In genomic region chr11:75650958-75651425, GRCm38 (mm10) we compare ENCODE assay signal across 8 mouse cellular contexts. TPM values are rescaled to one million over a fixed set of nuclear protein-coding genes. Genes with fewer than 3 reads are reported as not detected.
A peak's percentile ranks its signal among the peaks of the same experiment; 100 is the strongest.
DNase-seq lines count a peak whose midpoint lies in the region; ATAC-seq and TF ChIP-seq lines count a peak whose summit lies in the region.

No protein-coding gene starts in this region.

- H3K4me1 ChIP-seq in MEL (ENCODE audit: control insufficient read depth in 1 of 2, insufficient read depth in 2 of 2, low read length in 2 of 2) = peaks cover 4 to 34% of the 10 kb centered on the region in 2 experiments
- H3K4me1 ChIP-seq in hindbrain, embryonic 14.5 days (replicated peaks; ENCODE audit: control insufficient read depth, insufficient read depth, low read length) = peaks cover 19% of the 10 kb centered on the region; the same call in 1 of the 2 replicates

- TF ChIP-seq RAD21 in MEL (IDR thresholded peaks at IDR 0.05; ENCODE audit: low read depth, low read length) = no peak

- peak overlapping the region; percentile 85 for H3K9ac ChIP-seq in MEL (ENCODE audit: control insufficient read depth, low read depth, low read length, poor library complexity, severe bottlenecking)
- H3K9ac ChIP-seq in hindbrain, embryonic 14.5 days = peak overlapping the region; percentile 73

- no peak for ATAC-seq in hindbrain, embryonic 14.5 days (ENCODE audit: low FRiP score)
- ATAC-seq in megakaryocyte progenitor cell, adult 5-6 weeks (replicated peaks; ENCODE audit: poor library complexity) = peak; percentile 7; the same call in 1 of the 2 replicates

- H3K27ac ChIP-seq in MEL (ENCODE audit: control insufficient read depth, low read depth, low read length) = peak overlapping the region; percentile 90
- H3K27ac ChIP-seq in hindbrain, embryonic 14.5 days = no peak overlapping the region

- no peak for TF ChIP-seq CTCF in MEL (IDR thresholded peaks at IDR 0.05 in 2 of 3, conservative IDR thresholded peaks at IDR 0.05 in 1 of 3; ENCODE audit: control insufficient read depth in 1 of 3, insufficient read depth in 1 of 3, low read depth in 2 of 3, low read length in 3 of 3, poor library complexity in 1 of 3, severe bottlenecking in 1 of 3)

- H3K27me3 ChIP-seq in MEL (ENCODE audit: control insufficient read depth in 1 of 2, insufficient read depth in 2 of 2, low read length in 2 of 2) = no peaks in the 10 kb centered on the region
- peaks cover 27% of the 10 kb centered on the region for H3K27me3 ChIP-seq in hindbrain, embryonic 14.5 days (ENCODE audit: control insufficient read depth, insufficient read depth, low read length)

- 47% methylated on average over 13 of the region's 13 CpGs for WGBS in hindbrain, embryonic 14.5 days

- TF ChIP-seq EP300 in MEL (IDR thresholded peaks at IDR 0.05; ENCODE audit: low read depth in 1 of 2, low read length in 2 of 2) = peak in 1 of 2 experiments; percentile 34; a peak in 1 of 4 replicates

- H3K9me3 ChIP-seq in MEL (replicated peaks; ENCODE audit: insufficient read depth, low read length) = no peaks in the 10 kb centered on the region
- no peaks in the 10 kb centered on the region for H3K9me3 ChIP-seq in hindbrain, embryonic 14.5 days (ENCODE audit: control insufficient read depth, low read length)

- peak overlapping the region; percentile 52 to 84 for H3K4me3 ChIP-seq in MEL (ENCODE audit: control insufficient read depth in 1 of 2, insufficient read depth in 1 of 2, low read depth in 2 of 2, low read length in 2 of 2)
- H3K4me3 ChIP-seq in hindbrain, embryonic 14.5 days (replicated peaks; ENCODE audit: low read length) = peak overlapping the region; percentile 49

- H3K36me3 ChIP-seq in MEL (ENCODE audit: control insufficient read depth in 1 of 2, insufficient read depth in 2 of 2, low read length in 2 of 2) = peaks cover 0 to 9% of the 10 kb centered on the region in 2 experiments; a peak in 2 of 4 replicates
- H3K36me3 ChIP-seq in hindbrain, embryonic 14.5 days (replicated peaks; ENCODE audit: control insufficient read depth, insufficient read depth) = no peaks in the 10 kb centered on the region

- peak overlapping the region; percentile 79 for H3K4me2 ChIP-seq in hindbrain, embryonic 14.5 days (replicated peaks)

- no peak for TF ChIP-seq POLR2A in MEL (IDR thresholded peaks at IDR 0.05; ENCODE audit: control insufficient read depth in 1 of 2, insufficient read depth in 1 of 2, low read depth in 1 of 2, low read length in 2 of 2, poor library complexity in 1 of 2)

- DNase-seq in cerebellum, adult 9-10 months = peak; percentile 51
- DNase-seq in cerebellum, postnatal 10 days = no peak
- no peak for DNase-seq in MEL (ENCODE audit: low read depth, low spot score)
- DNase-seq in hindbrain, embryonic 14.5 days (ENCODE audit: low spot score) = no peak
- no peak for DNase-seq in right cerebral cortex, postnatal 14 days
- DNase-seq in gastrocnemius, adult 18-20 months (ENCODE audit: low spot score) = no peak
- no peak for DNase-seq in left cerebral cortex, postnatal 14 days (ENCODE audit: low spot score in 2 of 2)

- H3K79me2 ChIP-seq in MEL (ENCODE audit: control insufficient read depth, insufficient read depth, low read length, poor library complexity) = peaks cover 12% of the 10 kb centered on the region

- intact Hi-C loops in left cerebral cortex, postnatal 14 days (cut with DNase I) = no loop called here

TF ChIP-seq in MEL, 35 proteins besides CTCF, POLR2A, EP300 and RAD21:
- TF ChIP-seq ETS1 (IDR thresholded peaks at IDR 0.05; ENCODE audit: low read depth, low read length) (0 out of 2 replicates have a peak, but pooled peaks have one; percentile 15), MAZ (IDR thresholded peaks at IDR 0.05; ENCODE audit: low read depth, low read length) (peak; percentile 65; the same call in 1 of the 2 replicates), MYC (IDR thresholded peaks at IDR 0.05; ENCODE audit: low read depth, low read length) (0 out of 2 replicates have a peak, but pooled peaks have one; percentile 11), TCF12 (IDR thresholded peaks at IDR 0.05; ENCODE audit: low read depth, low read length) (peak; percentile 63), USF1 (IDR thresholded peaks at IDR 0.05; ENCODE audit: low read depth, low read length) (0 out of 2 replicates have a peak, but pooled peaks have one; percentile 27), MAFK (IDR thresholded peaks at IDR 0.05; ENCODE audit: borderline replicate concordance, low read depth, low read length) (no peak), E2F4 (IDR thresholded peaks at IDR 0.05; ENCODE audit: borderline replicate concordance, low read depth, low read length) (no peak), MAX (IDR thresholded peaks at IDR 0.05; ENCODE audit: low read length) (0 out of 2 replicates have a peak, but pooled peaks have one; percentile 48), ZMIZ1 (IDR thresholded peaks at IDR 0.05; ENCODE audit: low read depth, low read length) (peak; percentile 39; the same call in 1 of the 2 replicates), ELF1 (IDR thresholded peaks at IDR 0.05; ENCODE audit: low read depth, low read length) (peak; percentile 4; the same call in 1 of the 2 replicates), MXI1 (IDR thresholded peaks at IDR 0.05; ENCODE audit: low read depth, low read length) (peak; percentile 61; the same call in 1 of the 2 replicates), KAT2A (conservative IDR thresholded peaks at IDR 0.05; ENCODE audit: low read depth, low read length) (no peak), TBP (IDR thresholded peaks at IDR 0.05; ENCODE audit: low read depth, low read length) (peak; percentile 53; the same call in 1 of the 2 replicates)

RNA-seq across cellular contexts. Expression of gene Myo1c, which starts 0.7 kb away (rescaled TPM):
- total RNA-seq in MEL (2012; rRNA removed) = 27.0 and 33.2 TPM in 2 replicates
- 10 to 100 TPM in 1 of 2 experiments, not detected in 1; 45.6 TPM for polyA plus RNA-seq in MEL (2012; ENCODE audit: insufficient read depth in 1 of 2, insufficient read length in 2 of 2, low read depth in 1 of 2, low replicate concordance in 2 of 2, missing spikeins in 1 of 2)
- 8.7 and 10.4 TPM in 2 replicates for polyA plus RNA-seq in hindbrain, embryonic 14.5 days (2014; fragmentation: Nextera tagmentation; extraction: Ambion mirVana)
- 11.4 and 12.2 TPM in 2 replicates for total RNA-seq in megakaryocyte progenitor cell, adult 5-6 weeks (2015)
- total RNA-seq in megakaryocyte progenitor cell, adult 5-6 weeks (2017) = 9.0 and 15.4 TPM in 2 replicates
- total RNA-seq in gastrocnemius, adult 18-20 months (2021) = 10 to 100 TPM; 32.6 to 40.7 TPM
- 10 to 100 TPM; 20.5 to 21.7 TPM for total RNA-seq in left cerebral cortex, postnatal 14 days (2021)

RNA-seq across cellular contexts. Expression of gene Inpp5k, which starts 20.2 kb away (rescaled TPM):
- total RNA-seq in MEL (2012; rRNA removed) = 15.2 and 16.4 TPM in 2 replicates
- 10 to 100 TPM in 1 of 2 experiments, not detected in 1; 28.7 TPM for polyA plus RNA-seq in MEL (2012; ENCODE audit: insufficient read depth in 1 of 2, insufficient read length in 2 of 2, low read depth in 1 of 2, low replicate concordance in 2 of 2, missing spikeins in 1 of 2)
- polyA plus RNA-seq in hindbrain, embryonic 14.5 days (2014; fragmentation: Nextera tagmentation; extraction: Ambion mirVana) = 42.3 and 44.9 TPM in 2 replicates
- total RNA-seq in megakaryocyte progenitor cell, adult 5-6 weeks (2015) = 38.1 and 43.0 TPM in 2 replicates
- 21.9 and 23.7 TPM in 2 replicates for total RNA-seq in megakaryocyte progenitor cell, adult 5-6 weeks (2017)
- 10 to 100 TPM; 24.6 to 25.0 TPM for total RNA-seq in gastrocnemius, adult 18-20 months (2021)
- 10 to 100 TPM; 43.2 to 44.4 TPM for total RNA-seq in left cerebral cortex, postnatal 14 days (2021)

RNA-seq across cellular contexts. Expression of gene Crk, which starts 28.1 kb away (rescaled TPM):
- 68.0 and 68.4 TPM in 2 replicates for total RNA-seq in MEL (2012; rRNA removed)
- 10 to 100 TPM; 33.8 to 66.2 TPM for polyA plus RNA-seq in MEL (2012; ENCODE audit: insufficient read depth in 1 of 2, insufficient read length in 2 of 2, low read depth in 1 of 2, low replicate concordance in 2 of 2, missing spikeins in 1 of 2)
- polyA plus RNA-seq in hindbrain, embryonic 14.5 days (2014; fragmentation: Nextera tagmentation; extraction: Ambion mirVana) = 102 and 115 TPM in 2 replicates
- total RNA-seq in megakaryocyte progenitor cell, adult 5-6 weeks (2015) = 32.0 and 32.6 TPM in 2 replicates
- total RNA-seq in megakaryocyte progenitor cell, adult 5-6 weeks (2017) = 28.4 and 40.0 TPM in 2 replicates
- 10 to 100 TPM; 50.3 to 60.6 TPM for total RNA-seq in gastrocnemius, adult 18-20 months (2021)
- 100 to 1,000 TPM; 119 to 132 TPM for total RNA-seq in left cerebral cortex, postnatal 14 days (2021)
